In genomic region chr3:89278643-89279042, GRCm38 (mm10) we compare ENCODE assay signal across 9 mouse cellular contexts. TPM values are rescaled to one million over a fixed set of nuclear protein-coding genes. Genes with fewer than 3 reads are reported as not detected.
DNase-seq lines count a peak whose midpoint lies in the region; ATAC-seq and TF ChIP-seq lines count a peak whose summit lies in the region.
"Had no signal": no experiment of that assay in that cellular context is flagged by ENCODE, and none has a peak within 500 bp of the region (broad histone marks: within the 10 kb centered on the region; RNA-seq: fewer than 3 reads in every experiment).

No protein-coding gene starts in this region.

- no peak for ATAC-seq in forebrain, embryonic 14.5 days
- ATAC-seq in limb, embryonic 12.5 days (ENCODE audit: insufficient number of reproducible peaks, insufficient read depth, low FRiP score, low TSS enrichment, low read depth): no peak
- ATAC-seq in neural tube, embryonic 15.5 days (ENCODE audit: low FRiP score): no peak

- peak overlapping the region; percentile 94 for H3K27ac ChIP-seq in layer of hippocampus, adult 2 months
- no peak overlapping the region for H3K27ac ChIP-seq in forebrain, embryonic 14.5 days (ENCODE audit: low read depth, low read length)
- peak overlapping the region; percentile 82 for H3K27ac ChIP-seq in limb, embryonic 12.5 days
- H3K27ac ChIP-seq in neural tube, embryonic 15.5 days (replicated peaks): peak overlapping the region; percentile 72

- peaks cover 15% of the 10 kb centered on the region for H3K4me1 ChIP-seq in forebrain, embryonic 14.5 days (ENCODE audit: control insufficient read depth, insufficient read depth, low read length)
- H3K4me1 ChIP-seq in limb, embryonic 12.5 days (replicated peaks): peaks cover 55% of the 10 kb centered on the region
- peaks cover 43% of the 10 kb centered on the region for H3K4me1 ChIP-seq in neural tube, embryonic 15.5 days

- no peaks in the 10 kb centered on the region for H3K9me3 ChIP-seq in forebrain, embryonic 14.5 days (replicated peaks; ENCODE audit: control insufficient read depth, low read length)
- no peaks in the 10 kb centered on the region for H3K9me3 ChIP-seq in limb, embryonic 12.5 days
- no peaks in the 10 kb centered on the region for H3K9me3 ChIP-seq in neural tube, embryonic 15.5 days (replicated peaks)

- H3K36me3 ChIP-seq in forebrain, embryonic 14.5 days (ENCODE audit: control insufficient read depth, insufficient read depth, low read length): no peaks in the 10 kb centered on the region
- H3K36me3 ChIP-seq in limb, embryonic 12.5 days: peaks cover 20% of the 10 kb centered on the region
- H3K36me3 ChIP-seq in neural tube, embryonic 15.5 days: no peaks in the 10 kb centered on the region

- 0 out of 2 replicates have a peak, but pooled peaks cover 13% of the 10 kb centered on the region for H3K27me3 ChIP-seq in forebrain, embryonic 14.5 days (replicated peaks; ENCODE audit: control insufficient read depth, insufficient read depth, low read length)
- peaks cover 14% of the 10 kb centered on the region for H3K27me3 ChIP-seq in limb, embryonic 12.5 days
- peaks cover 15% of the 10 kb centered on the region for H3K27me3 ChIP-seq in neural tube, embryonic 15.5 days (replicated peaks)

- peak overlapping the region; percentile 74 for H3K4me3 ChIP-seq in layer of hippocampus, adult 2 months
- peak overlapping the region; percentile 41 for H3K4me3 ChIP-seq in forebrain, embryonic 14.5 days (ENCODE audit: low read depth, low read length)
- peak overlapping the region; percentile 59 for H3K4me3 ChIP-seq in limb, embryonic 12.5 days (replicated peaks)
- peak overlapping the region; percentile 44 for H3K4me3 ChIP-seq in neural tube, embryonic 15.5 days (replicated peaks)

- DNase-seq in layer of hippocampus, adult 2 months (ENCODE audit: low spot score in 2 of 2): no peak
- no peak for DNase-seq in layer of hippocampus, postnatal 25 days (ENCODE audit: extremely low spot score in 1 of 2, low spot score in 1 of 2)
- no peak for DNase-seq in forebrain, embryonic 14.5 days (ENCODE audit: low spot score)
- DNase-seq in frontal cortex, adult 2 months (ENCODE audit: extremely low spot score in 1 of 2, low spot score in 1 of 2): no peak
- DNase-seq in urinary bladder, postnatal 10 days (ENCODE audit: low spot score): no peak
- no peak for DNase-seq in MN1 (ENCODE audit: low spot score)
- DNase-seq: thymus, adult 2 months had no signal

- 32% methylated on average over 8 of the region's 8 CpGs for WGBS in forebrain, embryonic 14.5 days
- WGBS in limb, embryonic 12.5 days: 7% methylated on average over 8 of the region's 8 CpGs
- 13% methylated on average over 8 of the region's 8 CpGs for WGBS in neural tube, embryonic 15.5 days

- no peak for TF ChIP-seq CTCF in layer of hippocampus, adult 2 months (conservative IDR thresholded peaks at IDR 0.05)

- H3K4me2 ChIP-seq in forebrain, embryonic 14.5 days (ENCODE audit: low read length): peak overlapping the region; percentile 88
- peak overlapping the region; percentile 91 for H3K4me2 ChIP-seq in limb, embryonic 12.5 days
- H3K4me2 ChIP-seq in neural tube, embryonic 15.5 days: peak overlapping the region; percentile 89

- peak overlapping the region; percentile 60; the same call in 1 of the 2 replicates for H3K9ac ChIP-seq in forebrain, embryonic 14.5 days (ENCODE audit: low read length)
- H3K9ac ChIP-seq in limb, embryonic 12.5 days (replicated peaks): peak overlapping the region; percentile 72
- H3K9ac ChIP-seq in neural tube, embryonic 15.5 days (replicated peaks): peak overlapping the region; percentile 51

RNA-seq across cellular contexts. Expression of gene Efna1, which starts 2.3 kb away (rescaled TPM):
- total RNA-seq in layer of hippocampus, adult 2 months (2021): 1 to 10 TPM; 7.6 to 7.9 TPM
- 1 to 10 TPM; 7.1 to 7.6 TPM for total RNA-seq in layer of hippocampus, postnatal 25 days (2021)
- 10.5 and 11.6 TPM in 2 replicates for polyA plus RNA-seq in forebrain, embryonic 14.5 days (2014; fragmentation: Nextera tagmentation; extraction: Ambion mirVana)
- 36.9 and 40.4 TPM in 2 replicates for polyA plus RNA-seq in limb, embryonic 12.5 days (2016; fragmentation: Nextera tagmentation; extraction: Ambion mirVana)
- 9.7 and 16.5 TPM in 2 replicates for polyA plus RNA-seq in neural tube, embryonic 15.5 days (2015; fragmentation: Nextera tagmentation; extraction: Ambion mirVana)
- 7.3 and 7.9 TPM in 2 replicates for polyA plus RNA-seq in frontal cortex, adult 2 months (2012; rRNA removed)

RNA-seq across cellular contexts. Expression of gene Slc50a1, which starts 8.3 kb away (rescaled TPM):
- 10 to 100 TPM; 46.3 to 58.9 TPM for total RNA-seq in layer of hippocampus, adult 2 months (2021)
- total RNA-seq in layer of hippocampus, postnatal 25 days (2021): 10 to 100 TPM; 39.5 to 49.3 TPM
- polyA plus RNA-seq in forebrain, embryonic 14.5 days (2014; fragmentation: Nextera tagmentation; extraction: Ambion mirVana): 32.4 and 38.4 TPM in 2 replicates
- 58.5 and 66.3 TPM in 2 replicates for polyA plus RNA-seq in limb, embryonic 12.5 days (2016; fragmentation: Nextera tagmentation; extraction: Ambion mirVana)
- polyA plus RNA-seq in neural tube, embryonic 15.5 days (2015; fragmentation: Nextera tagmentation; extraction: Ambion mirVana): 40.9 and 49.3 TPM in 2 replicates
- 90.0 and 93.9 TPM in 2 replicates for polyA plus RNA-seq in frontal cortex, adult 2 months (2012; rRNA removed)

RNA-seq across cellular contexts. Expression of gene Dpm3, which starts 19.5 kb away (rescaled TPM):
- 10 to 100 TPM; 51.2 to 61.0 TPM for total RNA-seq in layer of hippocampus, adult 2 months (2021)
- total RNA-seq in layer of hippocampus, postnatal 25 days (2021): 10 to 100 TPM; 51.1 to 71.0 TPM
- polyA plus RNA-seq in forebrain, embryonic 14.5 days (2014; fragmentation: Nextera tagmentation; extraction: Ambion mirVana): 91.5 and 112 TPM in 2 replicates
- 93.9 and 102 TPM in 2 replicates for polyA plus RNA-seq in limb, embryonic 12.5 days (2016; fragmentation: Nextera tagmentation; extraction: Ambion mirVana)
- polyA plus RNA-seq in neural tube, embryonic 15.5 days (2015; fragmentation: Nextera tagmentation; extraction: Ambion mirVana): 85.0 and 95.8 TPM in 2 replicates
- 131 and 188 TPM in 2 replicates for polyA plus RNA-seq in frontal cortex, adult 2 months (2012; rRNA removed)

RNA-seq across cellular contexts. Expression of gene Trim46, which starts 32.5 kb away (rescaled TPM):
- total RNA-seq in layer of hippocampus, adult 2 months (2021): 10 to 100 TPM; 89.1 to 92.8 TPM
- total RNA-seq in layer of hippocampus, postnatal 25 days (2021): 10 to 100 TPM; 86.4 to 96.0 TPM
- polyA plus RNA-seq in forebrain, embryonic 14.5 days (2014; fragmentation: Nextera tagmentation; extraction: Ambion mirVana): 34.0 and 50.3 TPM in 2 replicates
- polyA plus RNA-seq in limb, embryonic 12.5 days (2016; fragmentation: Nextera tagmentation; extraction: Ambion mirVana): 6.1 and 6.3 TPM in 2 replicates
- 63.0 and 76.6 TPM in 2 replicates for polyA plus RNA-seq in neural tube, embryonic 15.5 days (2015; fragmentation: Nextera tagmentation; extraction: Ambion mirVana)
- polyA plus RNA-seq in frontal cortex, adult 2 months (2012; rRNA removed): 96.7 and 99.7 TPM in 2 replicates

RNA-seq across cellular contexts. Expression of gene Krtcap2, which starts 32.9 kb away (rescaled TPM):
- total RNA-seq in layer of hippocampus, adult 2 months (2021): 10 to 100 TPM; 75.8 to 80.5 TPM
- 10 to 100 TPM; 79.2 to 87.4 TPM for total RNA-seq in layer of hippocampus, postnatal 25 days (2021)
- 197 and 234 TPM in 2 replicates for polyA plus RNA-seq in forebrain, embryonic 14.5 days (2014; fragmentation: Nextera tagmentation; extraction: Ambion mirVana)
- polyA plus RNA-seq in limb, embryonic 12.5 days (2016; fragmentation: Nextera tagmentation; extraction: Ambion mirVana): 316 and 333 TPM in 2 replicates
- 221 and 222 TPM in 2 replicates for polyA plus RNA-seq in neural tube, embryonic 15.5 days (2015; fragmentation: Nextera tagmentation; extraction: Ambion mirVana)
- polyA plus RNA-seq in frontal cortex, adult 2 months (2012; rRNA removed): 53.0 and 66.4 TPM in 2 replicates
